ENCODE assay signal across 16 mouse cellular contexts in the genomic region with DNA sequence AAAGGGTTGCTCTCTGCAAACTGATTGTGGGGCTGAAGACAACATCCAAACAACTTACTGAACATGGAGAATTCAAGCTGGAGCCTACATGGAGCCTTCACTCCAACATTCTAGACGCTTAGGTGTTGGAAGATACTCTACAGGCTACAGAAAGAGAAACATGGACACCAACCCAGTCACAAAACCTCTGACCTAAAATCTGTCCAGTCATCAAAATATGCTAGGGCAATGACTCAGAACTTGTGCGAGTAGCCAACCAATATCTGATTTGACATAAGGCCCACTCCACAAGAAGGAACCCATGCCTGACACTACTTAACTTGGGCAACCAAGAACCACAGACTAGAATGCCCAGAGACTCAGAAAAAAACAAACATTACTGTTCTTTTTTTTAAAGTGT.
"Had no signal": no experiment of that assay in that cellular context is flagged by ENCODE, and none has a peak within 500 bp of the region (broad histone marks: within the 10 kb centered on the region; RNA-seq: fewer than 3 reads in every experiment).

No protein-coding gene starts in this region.

- H3K27ac ChIP-seq: neural tube, embryonic 13.5 days; neural tube, embryonic 15.5 days; stomach, embryonic 15.5 days; stomach, postnatal 0 days had no signal

- H3K27me3 ChIP-seq: neural tube, embryonic 13.5 days; neural tube, embryonic 15.5 days; stomach, embryonic 15.5 days had no signal

- DNase-seq: retina, postnatal 1 day; right cerebral cortex, adult 18-20 months; right cerebral cortex, postnatal 14 days; right cerebral cortex, postnatal 25 days; right cerebral cortex, postnatal 4 days; spleen, adult 18-20 months; thymus, adult 18-20 months; thymus, adult 2 months; thymus, postnatal 14 days; thymus, postnatal 25 days; thymus, postnatal 36 days; thymus, postnatal 4 days had no signal

- H3K4me3 ChIP-seq: neural tube, embryonic 13.5 days; neural tube, embryonic 15.5 days; stomach, embryonic 15.5 days had no signal

- H3K4me2 ChIP-seq: neural tube, embryonic 13.5 days; neural tube, embryonic 15.5 days; stomach, embryonic 15.5 days had no signal

- H3K36me3 ChIP-seq: neural tube, embryonic 13.5 days; neural tube, embryonic 15.5 days; stomach, embryonic 15.5 days had no signal

- H3K4me1 ChIP-seq: neural tube, embryonic 13.5 days; neural tube, embryonic 15.5 days; stomach, embryonic 15.5 days had no signal

- H3K9me3 ChIP-seq: neural tube, embryonic 13.5 days; neural tube, embryonic 15.5 days; stomach, embryonic 15.5 days had no signal

- H3K9ac ChIP-seq: neural tube, embryonic 13.5 days; neural tube, embryonic 15.5 days; stomach, embryonic 15.5 days had no signal
